Mouse (Mus musculus) heart, adult 9 months (tissue): ENCODE results near the gene Fibp.
A peak's percentile ranks its signal among the peaks of the same experiment; 100 is the strongest.

Source experiments
- DNase-seq, 2 experiments: peaks; one replicate each; pipeline ENCODE4 v3.0.0; 2022; ENCODE audit warnings: low spot score in 2 of 2

The Fibp gene

GRCm38 (mm10) chr19:5463791-5464562, 3.6 kb downstream of the Fibp start:
- DNase-seq, result peak in 1 of 2 experiments; percentile 42

GRCm38 (mm10) chr19:5465037-5465436, 4.6 kb downstream of the Fibp start:
- DNase-seq, result no peak

- no peak for DNase-seq
Observed at GRCm38 (mm10) chr19:5466916-5467500, 6.6 kb downstream of the Fibp start.

- no peak for DNase-seq
Observed at GRCm38 (mm10) chr19:5468374-5468773, 8.0 kb downstream of the Fibp start, which contains the start of gene Ctsw. Gene Ctsw, minus strand, starts transcription at chr19:5468507.

GRCm38 (mm10) chr19:5471846-5472245, 11.4 kb downstream of the Fibp start:
- no peak for DNase-seq

- DNase-seq, result no peak
Observed at GRCm38 (mm10) chr19:5472857-5473256, 12.4 kb downstream of the Fibp start.

- peak; percentile 83 to 89 for DNase-seq
Observed at GRCm38 (mm10) chr19:5473720-5474119, 13.3 kb downstream of the Fibp start, which contains the start of gene Efemp2. Gene Efemp2, plus strand, starts transcription at chr19:5473954.

- peak in 1 of 2 experiments; percentile 37 for DNase-seq
Observed at GRCm38 (mm10) chr19:5474281-5475068, 14.1 kb downstream of the Fibp start.

- DNase-seq, result no peak
Observed at GRCm38 (mm10) chr19:5475069-5475714, 14.8 kb downstream of the Fibp start.

GRCm38 (mm10) chr19:5477004-5477667, 16.7 kb downstream of the Fibp start:
- no peak for DNase-seq

- no peak for DNase-seq
Observed at GRCm38 (mm10) chr19:5477668-5478300, 17.4 kb downstream of the Fibp start.

- DNase-seq, result no peak
Observed at GRCm38 (mm10) chr19:5480016-5480415, 19.6 kb downstream of the Fibp start.

- no peak for DNase-seq
Observed at GRCm38 (mm10) chr19:5481398-5481797, 21.0 kb downstream of the Fibp start.

- DNase-seq, result no peak
Observed at GRCm38 (mm10) chr19:5483386-5484359, 23.3 kb downstream of the Fibp start.

- no peak for DNase-seq
Observed at GRCm38 (mm10) chr19:5484496-5484895, 24.1 kb downstream of the Fibp start.

GRCm38 (mm10) chr19:5485371-5485770, 25.0 kb downstream of the Fibp start:
- no peak for DNase-seq

- DNase-seq, result no peak
Observed at GRCm38 (mm10) chr19:5485821-5486220, 25.4 kb downstream of the Fibp start.

- no peak for DNase-seq
Observed at GRCm38 (mm10) chr19:5486286-5486685, 25.9 kb downstream of the Fibp start.

GRCm38 (mm10) chr19:5486771-5487170, 26.4 kb downstream of the Fibp start:
- DNase-seq, result no peak
